Mouse (Mus musculus) neural tube, embryonic 13.5 days (tissue): ENCODE measurements around the gene Pax5. TPM values are rescaled to one million over a fixed set of nuclear protein-coding genes. Genes with fewer than 3 reads are reported as not detected.

ENCODE experiments used
- ATAC-seq: fragments of 200-750 bp; cut with Nextera tagmentation; 2 replicates; pipeline ENCODE4 v1.8.0; 2017; ENCODE audit warnings: low read depth, mild to moderate bottlenecking, moderate TSS enrichment, moderate library complexity
- H3K27ac ChIP-seq: fragments of 300-500 bp; sonication (generic); replicated peaks from 2 replicates; pipeline ENCODE4 v1.5.1; 2015; ENCODE audit warnings: moderate library complexity, mild to moderate bottlenecking, inconsistent platforms
- H3K27me3 ChIP-seq: fragments of 300-500 bp; sonication (generic); 2 replicates; pipeline ENCODE4 v1.6.1; 2015; ENCODE audit warnings: mild to moderate bottlenecking, inconsistent platforms
- H3K36me3 ChIP-seq: fragments of 300-500 bp; sonication (generic); 2 replicates; pipeline ENCODE4 v1.6.1; 2015; ENCODE audit warnings: mild to moderate bottlenecking, inconsistent platforms
- H3K4me1 ChIP-seq: fragments of 300-500 bp; sonication (generic); replicated peaks from 2 replicates; pipeline ENCODE4 v1.6.1; 2015; ENCODE audit warnings: inconsistent platforms
- H3K4me2 ChIP-seq: fragments of 300-500 bp; sonication (generic); 2 replicates; pipeline ENCODE4 v1.6.1; 2015; ENCODE audit warnings: inconsistent platforms, mild to moderate bottlenecking, moderate library complexity
- H3K4me3 ChIP-seq: fragments of 300-500 bp; sonication (generic); 2 replicates; pipeline ENCODE4 v1.5.1; 2015; ENCODE audit warnings: mild to moderate bottlenecking, inconsistent platforms
- H3K9ac ChIP-seq: fragments of 300-500 bp; sonication (generic); 2 replicates; pipeline ENCODE4 v1.6.1; 2015; ENCODE audit warnings: moderate library complexity, mild to moderate bottlenecking, inconsistent platforms
- H3K9me3 ChIP-seq: fragments of 300-500 bp; sonication (generic); 2 replicates; pipeline ENCODE4 v1.6.1; 2016; ENCODE audit warnings: inconsistent platforms
- WGBS: fragments of 180-500 bp; shearing (Covaris S2); methylation state at CpG from one replicate; pipeline ENCODE4 v1.1.7; 2015; 5-methylcytosine and 5-hydroxymethylcytosine counted together
- polyA plus RNA-seq: library from polyadenylated mRNA; unstranded; fragments of >200 nt; fragmentation: Nextera tagmentation; extraction: Ambion mirVana; gene quantifications from 2 replicates; pipeline ENCODE4 v1.2.1, GENCODE M21; 2015

The Pax5 gene
- polyA plus RNA-seq, 1 experiment from 2014 or later = 2.1 TPM

DNA sequence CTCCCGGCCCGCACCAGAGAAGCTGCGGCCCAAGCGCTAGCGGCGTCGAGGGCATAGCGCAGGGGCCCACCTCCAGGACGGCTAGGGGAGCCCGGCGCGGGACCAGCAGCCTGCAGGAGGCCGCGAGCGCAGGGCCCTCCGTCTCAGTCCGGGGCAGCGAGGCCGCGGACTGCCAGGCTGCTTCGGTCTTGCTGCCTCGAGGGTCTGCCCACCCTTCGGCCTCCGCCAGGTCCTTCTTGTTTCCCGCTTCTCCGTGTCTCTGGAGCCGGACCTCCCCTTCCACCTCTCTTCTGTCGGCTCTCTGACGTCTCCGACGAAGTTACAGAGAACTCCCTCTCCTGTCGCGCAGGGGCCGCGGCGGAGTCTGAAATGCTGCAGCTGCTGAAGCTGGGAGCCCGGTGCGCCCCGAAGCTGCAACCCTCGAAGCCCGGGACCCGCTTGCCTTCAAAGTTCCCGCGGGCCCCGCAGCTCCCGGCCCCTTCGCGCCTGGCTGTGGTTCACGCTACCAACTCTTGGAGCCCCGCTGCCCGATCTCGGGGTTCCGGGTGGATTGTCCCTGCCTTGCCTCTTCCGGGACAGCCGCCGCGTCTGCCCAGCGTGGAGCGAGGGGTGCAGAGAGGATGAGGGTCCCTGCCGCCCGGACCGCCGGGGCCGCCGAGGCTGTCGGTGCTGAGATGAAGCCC lies 6.5 kb downstream of the Pax5 start:
- Histone ChIP-seq H3K4me1 (peaks cover 45% of the 10 kb centered on the region), H3K27ac (no peak overlapping the region; the same call in 1 of the 2 replicates), H3K27me3 (peaks cover 99% of the 10 kb centered on the region), H3K4me2 (peak overlapping the region; percentile 64), H3K9ac (peak overlapping the region; percentile 68), H3K4me3 (peak overlapping the region; percentile 46), H3K36me3 (no peaks in the 10 kb centered on the region), H3K9me3 (no peaks in the 10 kb centered on the region)
- under 1% methylated on average over 66 of the region's 66 CpGs for WGBS
- ATAC-seq = no peak; the same call in 1 of the 2 replicates

DNA sequence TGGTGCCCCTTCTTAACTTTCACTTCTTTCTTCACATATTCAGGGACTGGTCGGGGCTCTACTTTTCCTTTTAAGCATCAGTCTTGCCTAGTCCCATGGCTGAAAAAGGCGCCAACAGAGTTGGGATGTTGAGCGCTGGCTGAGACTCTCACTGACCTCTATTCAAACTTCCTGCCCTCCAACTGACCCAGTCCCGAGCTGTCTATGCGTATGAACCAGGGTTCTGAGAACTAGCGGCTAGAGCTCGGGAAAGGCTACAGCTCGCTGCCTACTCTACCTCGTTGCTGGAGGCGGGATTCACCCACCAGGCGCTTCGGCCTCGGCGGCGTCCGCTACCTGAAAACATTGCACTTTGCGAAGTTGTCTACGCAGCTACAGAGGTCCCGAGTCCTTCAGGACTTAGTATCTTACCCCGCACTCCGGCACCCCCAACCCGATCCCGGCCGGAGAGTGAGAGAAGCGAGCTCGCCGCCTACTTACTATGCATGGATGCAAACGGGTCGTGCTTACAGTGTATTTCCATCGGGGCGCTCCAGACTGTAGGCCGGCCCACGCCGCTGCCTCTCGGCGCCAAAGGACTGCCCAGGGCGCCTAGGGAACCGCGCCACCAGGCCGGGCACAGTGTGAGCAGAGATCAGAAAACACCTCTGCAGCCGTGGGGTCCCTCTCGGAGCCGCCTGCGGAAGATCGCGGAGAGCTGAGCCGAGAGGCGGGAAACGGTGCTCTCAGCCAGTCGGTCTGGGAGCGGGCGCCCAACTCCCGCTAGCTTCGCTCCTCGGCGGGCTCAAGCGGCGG lies 7.2 kb downstream of the Pax5 start:
- Histone ChIP-seq H3K4me2 (peak overlapping the region; percentile 64), H3K4me3 (peak overlapping the region; percentile 46), H3K27ac (no peak overlapping the region), H3K4me1 (peaks cover 45% of the 10 kb centered on the region), H3K9ac (peak overlapping the region; percentile 68), H3K27me3 (peaks cover 99% of the 10 kb centered on the region), H3K36me3 (no peaks in the 10 kb centered on the region), H3K9me3 (no peaks in the 10 kb centered on the region)
- ATAC-seq = no peak
- WGBS = under 1% methylated on average over 58 of the region's 58 CpGs

DNA sequence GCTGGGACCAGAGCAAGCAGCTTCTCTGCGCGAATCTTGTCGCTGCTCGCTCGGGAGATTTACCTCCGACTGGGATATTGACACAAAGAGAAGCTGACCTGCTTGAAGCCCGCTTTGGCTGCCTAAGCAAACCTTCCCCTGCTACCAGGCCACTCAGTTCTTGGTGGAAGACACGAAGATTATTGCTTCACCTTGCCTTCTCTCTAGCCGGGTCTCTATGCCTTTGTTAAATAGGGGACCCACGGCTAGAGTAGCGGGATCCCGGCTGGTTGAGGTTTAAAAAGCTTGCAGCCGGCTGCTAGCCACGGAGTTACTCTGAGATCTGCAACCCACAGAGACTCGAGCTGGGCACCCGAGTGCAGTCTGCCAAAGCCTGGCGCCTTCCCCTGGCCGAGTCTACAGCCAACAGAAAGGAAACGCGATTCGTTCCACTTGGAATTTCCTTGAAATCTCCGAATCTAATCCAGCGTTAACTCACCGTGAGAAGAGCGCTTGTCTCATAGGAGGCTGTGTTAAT lies 8.2 kb downstream of the Pax5 start:
- Histone ChIP-seq H3K9ac (peak overlapping the region; percentile 56), H3K27ac (peak overlapping the region; percentile 33), H3K4me3 (peak overlapping the region; percentile 46), H3K36me3 (no peaks in the 10 kb centered on the region), H3K4me1 (peaks cover 45% of the 10 kb centered on the region), H3K4me2 (peak overlapping the region; percentile 64), H3K27me3 (peaks cover 97% of the 10 kb centered on the region), H3K9me3 (no peaks in the 10 kb centered on the region)
- WGBS = under 1% methylated on average over 25 of the region's 25 CpGs
- no peak for ATAC-seq

DNA sequence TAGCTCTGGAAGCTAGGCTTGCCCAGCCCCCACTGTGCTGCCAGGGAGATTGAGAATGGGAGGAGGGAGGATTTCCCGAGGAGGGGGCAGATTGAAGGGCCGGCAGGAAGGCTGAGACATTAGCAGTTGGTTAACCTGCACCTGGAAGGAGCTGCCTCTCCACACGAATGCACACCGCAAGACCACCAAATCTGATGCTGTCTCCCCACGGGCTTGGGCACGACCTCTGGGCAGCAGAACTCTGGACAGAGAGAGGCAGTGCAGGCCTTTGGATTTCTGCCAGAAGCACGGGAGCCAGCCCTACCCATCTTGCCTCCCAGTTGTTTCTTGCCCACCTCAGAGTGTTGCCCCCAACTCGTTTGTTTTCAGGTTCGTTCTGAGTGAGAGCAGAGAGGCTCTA lies 8.8 kb downstream of the Pax5 start:
- H3K4me1 ChIP-seq = peaks cover 45% of the 10 kb centered on the region
- H3K27me3 ChIP-seq = peaks cover 97% of the 10 kb centered on the region
- peak overlapping the region; percentile 56 for H3K9ac ChIP-seq
- no peaks in the 10 kb centered on the region for H3K9me3 ChIP-seq
- no peaks in the 10 kb centered on the region for H3K36me3 ChIP-seq
- H3K4me2 ChIP-seq = peak overlapping the region; percentile 64
- H3K27ac ChIP-seq = peak overlapping the region; percentile 33
- ATAC-seq = no peak
- WGBS = under 1% methylated on average over 9 of the region's 9 CpGs
- peak overlapping the region; percentile 46 for H3K4me3 ChIP-seq

DNA sequence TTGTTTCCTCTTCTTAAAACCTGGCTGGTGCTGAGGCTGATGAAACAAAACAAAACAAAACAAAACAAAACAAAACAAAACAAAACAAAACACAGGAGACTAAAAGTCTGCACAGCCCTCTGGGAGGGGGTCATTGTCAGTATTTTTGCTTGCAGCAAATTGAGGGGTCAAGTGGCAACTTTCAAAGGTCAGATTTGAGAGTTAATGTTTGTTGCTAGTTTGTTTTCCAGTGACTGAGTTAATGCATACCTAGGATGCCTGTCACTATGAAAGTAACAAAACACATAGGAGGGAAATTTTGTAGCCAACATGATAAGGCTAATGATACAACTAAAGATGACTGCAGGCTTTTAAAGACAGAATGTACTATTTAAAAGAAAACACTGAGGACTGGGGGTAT lies 13.6 kb downstream of the Pax5 start:
- peaks cover 5% of the 10 kb centered on the region for H3K4me1 ChIP-seq
- H3K9ac ChIP-seq = no peak overlapping the region
- ATAC-seq = no peak
- H3K4me2 ChIP-seq = no peak overlapping the region
- H3K9me3 ChIP-seq = no peaks in the 10 kb centered on the region
- H3K4me3 ChIP-seq = no peak overlapping the region
- H3K36me3 ChIP-seq = no peaks in the 10 kb centered on the region
- no peak overlapping the region for H3K27ac ChIP-seq
- H3K27me3 ChIP-seq = peaks cover 87% of the 10 kb centered on the region

DNA sequence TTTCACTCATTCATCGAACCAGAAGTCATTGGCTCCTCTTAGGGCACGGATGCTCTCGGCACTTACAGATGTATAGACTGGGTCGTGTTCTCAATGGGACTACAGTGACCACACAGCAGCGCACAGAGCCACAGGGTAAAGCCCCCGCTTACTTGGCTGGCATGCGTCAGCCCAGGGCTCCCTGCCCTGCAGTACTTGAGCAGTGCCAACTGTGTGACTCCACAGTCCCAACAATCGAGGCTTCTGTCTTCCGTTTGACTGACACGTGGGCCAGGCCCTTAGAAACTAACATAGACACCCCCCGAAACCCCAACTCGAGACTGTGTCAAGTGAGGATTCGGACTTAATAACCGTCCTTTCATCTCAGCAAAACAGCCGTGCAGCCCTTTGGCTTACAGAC lies 15.9 kb downstream of the Pax5 start:
- peaks cover 68% of the 10 kb centered on the region for H3K27me3 ChIP-seq
- H3K4me1 ChIP-seq = no peaks in the 10 kb centered on the region
- no peaks in the 10 kb centered on the region for H3K9me3 ChIP-seq
- WGBS = 36% methylated on average over 15 of the region's 15 CpGs
- H3K4me2 ChIP-seq = no peak overlapping the region
- H3K36me3 ChIP-seq = no peaks in the 10 kb centered on the region
- H3K4me3 ChIP-seq = no peak overlapping the region
- no peak for ATAC-seq
- H3K27ac ChIP-seq = no peak overlapping the region
- H3K9ac ChIP-seq = no peak overlapping the region

DNA sequence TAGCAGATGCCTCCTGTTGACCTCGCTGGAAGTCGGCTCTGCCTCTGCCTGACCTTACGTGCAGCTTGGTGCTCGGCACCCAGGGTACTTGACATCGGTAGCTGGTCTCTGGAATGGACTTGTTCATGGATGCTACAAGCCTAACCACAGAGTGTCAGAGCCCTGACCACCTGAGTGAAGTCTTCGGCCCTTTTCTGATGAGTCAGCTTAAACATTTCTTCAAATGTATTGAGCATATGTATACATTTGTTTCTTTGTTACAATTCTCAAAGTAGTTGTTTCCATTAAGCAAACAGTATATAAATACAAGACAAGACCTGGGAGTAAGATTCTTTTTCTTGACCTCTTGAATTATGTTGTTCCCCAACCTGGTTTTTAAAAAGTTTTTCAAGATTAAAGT lies 24.7 kb downstream of the Pax5 start:
- Histone ChIP-seq H3K9ac (no peak overlapping the region), H3K27ac (no peak overlapping the region), H3K4me2 (no peak overlapping the region), H3K9me3 (no peaks in the 10 kb centered on the region), H3K4me3 (no peak overlapping the region), H3K4me1 (no peaks in the 10 kb centered on the region), H3K27me3 (no peaks in the 10 kb centered on the region), H3K36me3 (no peaks in the 10 kb centered on the region)
- WGBS = 78% methylated on average over 6 of the region's 6 CpGs
- no peak for ATAC-seq

DNA sequence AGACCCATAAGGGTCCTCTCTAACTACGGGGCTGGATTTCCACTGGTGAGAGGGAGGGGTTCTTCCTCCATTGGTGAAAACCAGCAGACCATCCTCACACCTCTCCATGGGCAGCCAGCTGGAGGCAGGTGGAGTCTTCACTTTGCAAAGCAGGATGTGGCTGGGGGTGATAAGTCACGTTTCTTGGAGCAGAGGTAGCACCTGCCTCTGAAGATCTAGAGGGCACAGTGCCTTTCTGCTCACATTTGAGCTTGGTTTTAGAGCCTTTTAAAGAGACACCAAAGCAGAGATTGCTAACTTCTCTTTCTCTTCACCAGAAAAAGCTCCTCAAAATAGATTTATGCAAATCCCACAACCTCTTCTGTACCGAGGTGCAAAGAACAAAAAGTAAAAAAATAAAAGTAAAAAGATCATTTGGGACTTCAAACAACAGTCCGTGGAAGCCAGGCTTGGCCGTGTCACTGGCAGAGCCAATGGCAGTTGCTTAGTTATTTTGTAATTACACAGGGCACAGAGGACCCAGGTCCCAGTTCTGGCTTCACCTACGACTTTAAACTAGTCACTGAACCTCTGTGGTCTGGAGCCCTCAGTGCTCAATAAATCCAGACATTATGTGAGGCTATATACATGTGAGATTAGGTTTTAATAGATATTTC lies 29.9 kb downstream of the Pax5 start:
- no peak overlapping the region for H3K9ac ChIP-seq
- no peaks in the 10 kb centered on the region for H3K36me3 ChIP-seq
- H3K4me1 ChIP-seq = no peaks in the 10 kb centered on the region
- H3K27me3 ChIP-seq = peaks cover 9% of the 10 kb centered on the region; the same call in 1 of the 2 replicates
- ATAC-seq = no peak
- H3K4me3 ChIP-seq = no peak overlapping the region
- no peak overlapping the region for H3K27ac ChIP-seq
- H3K4me2 ChIP-seq = no peak overlapping the region
- no peaks in the 10 kb centered on the region for H3K9me3 ChIP-seq
- WGBS = 76% methylated on average over 6 of the region's 6 CpGs

DNA sequence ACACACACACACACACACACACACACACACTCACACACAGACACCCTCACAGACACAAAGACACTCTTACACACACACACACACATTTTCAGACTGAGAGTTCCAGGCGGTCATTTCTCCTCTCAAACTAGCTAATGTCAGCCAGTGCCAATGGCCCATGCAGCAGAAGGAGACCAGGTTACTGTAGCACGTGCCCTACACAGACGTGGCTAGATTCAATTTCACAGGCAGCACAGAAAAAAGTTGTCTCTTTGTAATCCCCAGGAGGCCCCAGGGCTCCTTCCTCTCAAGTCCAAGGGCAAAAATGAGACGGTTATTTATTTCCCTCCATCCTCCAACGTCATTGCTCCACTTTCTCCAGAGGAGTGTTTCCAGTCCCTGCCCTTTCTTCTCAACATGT lies 31.6 kb downstream of the Pax5 start:
- Histone ChIP-seq H3K27ac (no peak overlapping the region), H3K36me3 (no peaks in the 10 kb centered on the region), H3K9me3 (no peaks in the 10 kb centered on the region), H3K4me3 (no peak overlapping the region), H3K4me2 (no peak overlapping the region), H3K4me1 (no peaks in the 10 kb centered on the region), H3K9ac (no peak overlapping the region), H3K27me3 (peaks cover 22% of the 10 kb centered on the region; the same call in 1 of the 2 replicates)
- 37% methylated on average over 5 of the region's 5 CpGs for WGBS
- no peak for ATAC-seq

DNA sequence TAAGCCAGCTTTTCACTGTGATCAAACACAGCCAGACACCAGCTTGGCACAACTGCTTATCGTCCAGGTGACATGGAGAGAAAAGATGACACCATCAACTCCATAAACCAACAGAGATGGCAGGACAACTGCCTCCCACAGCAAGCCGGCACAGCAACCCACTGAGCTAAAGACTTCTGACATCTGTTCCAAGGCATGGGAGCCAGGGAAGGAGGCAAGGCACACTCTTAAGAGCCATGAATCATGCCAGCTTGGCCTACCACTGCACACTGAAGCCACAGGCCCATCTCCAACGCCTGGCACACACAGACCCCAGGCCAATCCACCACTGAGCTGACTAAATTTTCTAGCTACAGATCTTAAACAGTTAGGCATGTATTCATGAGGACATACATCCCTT lies 32.3 kb downstream of the Pax5 start:
- H3K27me3 ChIP-seq = peaks cover 24% of the 10 kb centered on the region; the same call in 1 of the 2 replicates
- H3K4me3 ChIP-seq = no peak overlapping the region
- no peak overlapping the region for H3K9ac ChIP-seq
- H3K36me3 ChIP-seq = no peaks in the 10 kb centered on the region
- WGBS = 64% methylated on average over 3 of the region's 3 CpGs
- H3K9me3 ChIP-seq = no peaks in the 10 kb centered on the region
- ATAC-seq = no peak
- H3K27ac ChIP-seq = no peak overlapping the region
- no peak overlapping the region for H3K4me2 ChIP-seq
- no peaks in the 10 kb centered on the region for H3K4me1 ChIP-seq

DNA sequence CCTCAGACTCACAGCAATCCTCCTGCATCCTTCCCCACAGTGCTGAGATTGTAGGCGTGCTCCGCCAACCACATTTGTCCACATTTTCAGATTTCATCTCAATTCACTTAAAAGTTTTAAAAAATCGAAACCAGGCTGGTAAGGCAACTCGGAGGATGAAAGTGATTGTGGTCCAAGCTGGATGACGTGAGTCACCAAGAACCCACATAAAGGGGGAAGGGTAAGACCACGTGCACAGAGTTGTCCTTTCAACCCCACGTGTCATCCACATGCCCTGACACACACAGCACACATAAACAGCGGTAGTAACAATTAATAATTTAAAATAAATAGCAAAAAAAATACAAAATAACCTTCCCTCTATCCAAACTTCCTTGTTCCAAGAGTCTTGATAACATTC lies 35.3 kb downstream of the Pax5 start:
- 92% methylated on average over 8 of the region's 8 CpGs for WGBS
- no peak overlapping the region for H3K4me2 ChIP-seq
- no peaks in the 10 kb centered on the region for H3K36me3 ChIP-seq
- H3K9ac ChIP-seq = no peak overlapping the region
- H3K4me3 ChIP-seq = no peak overlapping the region
- no peaks in the 10 kb centered on the region for H3K9me3 ChIP-seq
- no peak overlapping the region for H3K27ac ChIP-seq
- peaks cover 34% of the 10 kb centered on the region for H3K27me3 ChIP-seq
- peaks cover 6% of the 10 kb centered on the region; the same call in 1 of the 2 replicates for H3K4me1 ChIP-seq
- ATAC-seq = no peak

DNA sequence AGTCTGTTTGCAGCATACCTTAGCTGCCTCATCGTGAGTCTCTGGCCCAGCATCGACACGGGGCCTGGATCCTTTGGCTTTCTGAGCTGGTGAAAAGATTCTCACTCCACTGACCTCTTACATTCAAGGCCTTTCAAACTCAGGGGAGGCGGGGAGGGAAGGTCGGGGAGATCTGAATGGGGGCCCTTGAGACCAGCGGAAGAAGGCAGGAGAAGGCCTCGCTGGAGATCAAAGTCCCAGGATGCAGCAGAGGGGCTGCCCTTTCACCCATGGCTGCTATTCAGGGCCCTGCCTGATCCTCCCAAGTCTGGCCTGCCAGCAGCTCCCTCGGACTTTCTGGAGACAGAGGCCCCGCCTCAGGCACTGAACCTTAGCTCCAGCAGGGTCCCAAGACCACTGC lies 36.6 kb downstream of the Pax5 start:
- no peak overlapping the region for H3K4me2 ChIP-seq
- H3K36me3 ChIP-seq = no peaks in the 10 kb centered on the region
- 14% methylated on average over 9 of the region's 9 CpGs for WGBS
- no peak overlapping the region for H3K27ac ChIP-seq
- no peak overlapping the region for H3K4me3 ChIP-seq
- ATAC-seq = no peak
- no peak overlapping the region for H3K9ac ChIP-seq
- H3K27me3 ChIP-seq = peaks cover 29% of the 10 kb centered on the region
- no peaks in the 10 kb centered on the region for H3K9me3 ChIP-seq
- H3K4me1 ChIP-seq = peaks cover 6% of the 10 kb centered on the region; the same call in 1 of the 2 replicates
